Mouse (Mus musculus) ES-Bruce4 (cell line): ENCODE results near the gene Tmppe.

ENCODE experiments used
- CTCF ChIP-seq: IDR thresholded peaks from one replicate; pipeline ENCODE4 v1.8.1; 2011; ENCODE audit warnings: low read depth, low read length
- EP300 ChIP-seq: IDR thresholded peaks from 2 replicates; pipeline ENCODE4 v1.6.1; 2011; ENCODE audit warnings: low read depth, low read length; ENCODE audit not compliant: insufficient read depth
- POLR2A ChIP-seq: IDR thresholded peaks from one replicate; pipeline ENCODE4 v1.8.1; 2011; ENCODE audit warnings: low read length; ENCODE audit not compliant: insufficient read depth

- TF ChIP-seq CTCF (no peak), EP300 (no peak), POLR2A (no peak)
Measured at GRCm38 (mm10) chr9:114388288-114388687, 12.6 kb upstream of the Tmppe start.
